Mouse (Mus musculus) neural tube, embryonic 11.5 days (tissue): ENCODE measurements around the gene Krtap3-2. TPM values are rescaled to one million over a fixed set of nuclear protein-coding genes. Genes with fewer than 3 reads are reported as not detected.

Experiments used
- ATAC-seq: fragments of 200-750 bp; cut with Nextera tagmentation; 2 replicates; pipeline ENCODE4 v1.8.0; 2017; ENCODE audit warnings: moderate number of reproducible peaks, mild to moderate bottlenecking, moderate TSS enrichment, moderate library complexity; ENCODE audit not compliant: insufficient read depth, low FRiP score, low TSS enrichment
- DNase-seq: peaks from one replicate; pipeline ENCODE4 v3.0.0-alpha.2; 2015; ENCODE audit warnings: low spot score
- H3K27ac ChIP-seq: fragments of 300-500 bp; sonication (generic); 2 replicates; pipeline ENCODE4 v1.5.1; 2014; ENCODE audit warnings: low read depth, mild to moderate bottlenecking, low read length
- H3K27me3 ChIP-seq: fragments of 300-500 bp; sonication (generic); 2 replicates; pipeline ENCODE4 v1.6.1; 2014; ENCODE audit warnings: mild to moderate bottlenecking, low read length, mixed read lengths; ENCODE audit not compliant: control insufficient read depth, insufficient read depth
- H3K36me3 ChIP-seq: fragments of 300-500 bp; sonication (generic); 2 replicates; pipeline ENCODE4 v1.6.1; 2014; ENCODE audit warnings: mild to moderate bottlenecking, low read length, moderate library complexity, mixed read lengths; ENCODE audit not compliant: control insufficient read depth, insufficient read depth
- H3K4me1 ChIP-seq: fragments of 300-500 bp; sonication (generic); 2 replicates; pipeline ENCODE4 v1.6.1; 2014; ENCODE audit warnings: low read length, mixed read lengths; ENCODE audit not compliant: control insufficient read depth, insufficient read depth
- H3K4me2 ChIP-seq: fragments of 300-500 bp; sonication (generic); 2 replicates; pipeline ENCODE4 v1.6.1; 2014; ENCODE audit warnings: low read depth, mild to moderate bottlenecking, moderate library complexity
- H3K4me3 ChIP-seq: fragments of 300-500 bp; sonication (generic); 2 replicates; pipeline ENCODE4 v1.5.1; 2014; ENCODE audit warnings: low read depth, low read length
- H3K9ac ChIP-seq: fragments of 300-500 bp; sonication (generic); 2 replicates; pipeline ENCODE4 v1.6.1; 2014; ENCODE audit warnings: mild to moderate bottlenecking, low read length
- H3K9me3 ChIP-seq: fragments of 300-500 bp; sonication (generic); 2 replicates; pipeline ENCODE4 v1.6.1; 2016; ENCODE audit warnings: low read length; ENCODE audit not compliant: control insufficient read depth
- WGBS: fragments of 180-500 bp; shearing (Covaris S2); extraction: QIAGEN DNeasy Blood & Tissue Kit; methylation state at CpG from one replicate; pipeline ENCODE4 v1.1.7; 2014; 5-methylcytosine and 5-hydroxymethylcytosine counted together
- polyA plus RNA-seq: library from polyadenylated mRNA; unstranded; fragments of >200 nt; fragmentation: Nextera tagmentation; extraction: Ambion mirVana; gene quantifications from 2 replicates; pipeline ENCODE4 v1.2.1, GENCODE M21; 2014

The Krtap3-2 gene
- polyA plus RNA-seq, 1 experiment from 2014 or later, result not detected

- H3K9ac ChIP-seq, result no peak overlapping the region
- H3K4me2 ChIP-seq, result peak overlapping the region; percentile 15; the same call in 1 of the 2 replicates
- H3K27ac ChIP-seq, result no peak overlapping the region
- H3K4me1 ChIP-seq, result no peaks in the 10 kb centered on the region
- WGBS, result 8% methylated on average over 7 of the region's 7 CpGs
- no peaks in the 10 kb centered on the region for H3K9me3 ChIP-seq
- H3K36me3 ChIP-seq, result no peaks in the 10 kb centered on the region
- H3K27me3 ChIP-seq, result no peaks in the 10 kb centered on the region
- DNase-seq, result peak; percentile 83
- H3K4me3 ChIP-seq, result no peak overlapping the region
- peak; percentile 72; the same call in 1 of the 2 replicates for ATAC-seq
Observed at GRCm38 (mm10) chr11:99574106-99574505, 17.5 kb upstream of the Krtap3-2 start.

GRCm38 (mm10) chr11:99573164-99573563, 16.5 kb upstream of the Krtap3-2 start:
- Histone ChIP-seq H3K4me1 (no peaks in the 10 kb centered on the region), H3K4me2 (no peak overlapping the region), H3K4me3 (no peak overlapping the region), H3K36me3 (no peaks in the 10 kb centered on the region), H3K27ac (no peak overlapping the region), H3K27me3 (no peaks in the 10 kb centered on the region), H3K9ac (no peak overlapping the region), H3K9me3 (no peaks in the 10 kb centered on the region)
- ATAC-seq (no peak), DNase-seq (no peak)
- WGBS, result 62% methylated on average over 4 of the region's 4 CpGs

GRCm38 (mm10) chr11:99566530-99566929, 9.9 kb upstream of the Krtap3-2 start, which contains the start of gene Krtap3-1:
Krtap3-1 (minus strand) TSS chr11:99566630.
- Histone ChIP-seq H3K4me1 (no peaks in the 10 kb centered on the region), H3K36me3 (no peaks in the 10 kb centered on the region), H3K9me3 (no peaks in the 10 kb centered on the region), H3K27ac (no peak within 1 kb of the TSS), H3K27me3 (no peaks in the 10 kb centered on the region), H3K9ac (no peak within 1 kb of the TSS), H3K4me3 (no peak within 1 kb of the TSS), H3K4me2 (no peak within 1 kb of the TSS)
- ATAC-seq (no peak), DNase-seq (no peak)
- WGBS, result 77% methylated on average over 7 of the region's 7 CpGs

GRCm38 (mm10) chr11:99562580-99562979, 5.9 kb upstream of the Krtap3-2 start:
- WGBS, result 82% methylated on average over 6 of the region's 6 CpGs
- Histone ChIP-seq H3K27ac (no peak overlapping the region), H3K4me1 (no peaks in the 10 kb centered on the region), H3K9ac (no peak overlapping the region), H3K27me3 (no peaks in the 10 kb centered on the region), H3K36me3 (no peaks in the 10 kb centered on the region), H3K4me2 (no peak overlapping the region), H3K4me3 (no peak overlapping the region), H3K9me3 (no peaks in the 10 kb centered on the region)
- no peak for ATAC-seq
- DNase-seq, result no peak

- no peak within 1 kb of the TSS for H3K9ac ChIP-seq
- 91% methylated on average over 9 of the region's 9 CpGs for WGBS
- no peak for ATAC-seq
Observed at GRCm38 (mm10) chr11:99559366-99559765, 2.7 kb upstream of the Krtap3-2 start, which contains the start of gene Gm11939. Gm11939 (minus strand) TSS chr11:99559466.

GRCm38 (mm10) chr11:99557976-99558745, 1.5 kb upstream of the Krtap3-2 start:
- Histone ChIP-seq H3K4me3 (no peak overlapping the region), H3K36me3 (no peaks in the 10 kb centered on the region), H3K27ac (no peak overlapping the region), H3K9ac (no peak overlapping the region), H3K9me3 (no peaks in the 10 kb centered on the region), H3K4me2 (no peak overlapping the region), H3K27me3 (no peaks in the 10 kb centered on the region), H3K4me1 (no peaks in the 10 kb centered on the region)
- ATAC-seq, result no peak
- WGBS, result 85% methylated on average over 3 of the region's 3 CpGs
- no peak for DNase-seq

More at GRCm38 (mm10) chr11:99559366-99559765, 2.7 kb upstream of the Krtap3-2 start, which contains the start of gene Gm11939:
- Histone ChIP-seq H3K4me3 (no peak within 1 kb of the TSS), H3K36me3 (no peaks in the 10 kb centered on the region), H3K27ac (no peak within 1 kb of the TSS), H3K4me1 (no peaks in the 10 kb centered on the region), H3K27me3 (no peaks in the 10 kb centered on the region), H3K4me2 (no peak within 1 kb of the TSS), H3K9me3 (no peaks in the 10 kb centered on the region)
- DNase-seq, result no peak

GRCm38 (mm10) chr11:99556195-99556594, 458 bp downstream of the Krtap3-2 start:
- Histone ChIP-seq H3K4me2 (no peak overlapping the region), H3K27me3 (no peaks in the 10 kb centered on the region), H3K4me1 (no peaks in the 10 kb centered on the region), H3K36me3 (no peaks in the 10 kb centered on the region), H3K4me3 (no peak overlapping the region), H3K9ac (no peak overlapping the region), H3K9me3 (no peaks in the 10 kb centered on the region), H3K27ac (no peak overlapping the region)
- WGBS, result 80% methylated on average over 2 of the region's 2 CpGs
- no peak for DNase-seq
- no peak for ATAC-seq

GRCm38 (mm10) chr11:99550765-99551164, 5.9 kb downstream of the Krtap3-2 start, which contains the start of gene Krtap3-3:
Krtap3-3 (minus strand) TSS chr11:99550865.
- Histone ChIP-seq H3K27me3 (no peaks in the 10 kb centered on the region), H3K4me1 (no peaks in the 10 kb centered on the region), H3K36me3 (no peaks in the 10 kb centered on the region), H3K4me2 (no peak within 1 kb of the TSS), H3K27ac (no peak within 1 kb of the TSS), H3K9me3 (no peaks in the 10 kb centered on the region), H3K9ac (no peak within 1 kb of the TSS), H3K4me3 (no peak within 1 kb of the TSS)
- DNase-seq (no peak), ATAC-seq (no peak)
- 58% methylated on average over 4 of the region's 4 CpGs for WGBS

GRCm38 (mm10) chr11:99547892-99548291, 8.8 kb downstream of the Krtap3-2 start:
- Histone ChIP-seq H3K9me3 (no peaks in the 10 kb centered on the region), H3K4me2 (no peak overlapping the region), H3K27ac (no peak overlapping the region), H3K36me3 (no peaks in the 10 kb centered on the region), H3K4me1 (no peaks in the 10 kb centered on the region), H3K9ac (no peak overlapping the region), H3K27me3 (no peaks in the 10 kb centered on the region), H3K4me3 (no peak overlapping the region)
- ATAC-seq, result no peak
- no peak for DNase-seq
